Mouse (Mus musculus): ENCODE measurements around the gene Olfr370.

The Olfr370 gene

DNA sequence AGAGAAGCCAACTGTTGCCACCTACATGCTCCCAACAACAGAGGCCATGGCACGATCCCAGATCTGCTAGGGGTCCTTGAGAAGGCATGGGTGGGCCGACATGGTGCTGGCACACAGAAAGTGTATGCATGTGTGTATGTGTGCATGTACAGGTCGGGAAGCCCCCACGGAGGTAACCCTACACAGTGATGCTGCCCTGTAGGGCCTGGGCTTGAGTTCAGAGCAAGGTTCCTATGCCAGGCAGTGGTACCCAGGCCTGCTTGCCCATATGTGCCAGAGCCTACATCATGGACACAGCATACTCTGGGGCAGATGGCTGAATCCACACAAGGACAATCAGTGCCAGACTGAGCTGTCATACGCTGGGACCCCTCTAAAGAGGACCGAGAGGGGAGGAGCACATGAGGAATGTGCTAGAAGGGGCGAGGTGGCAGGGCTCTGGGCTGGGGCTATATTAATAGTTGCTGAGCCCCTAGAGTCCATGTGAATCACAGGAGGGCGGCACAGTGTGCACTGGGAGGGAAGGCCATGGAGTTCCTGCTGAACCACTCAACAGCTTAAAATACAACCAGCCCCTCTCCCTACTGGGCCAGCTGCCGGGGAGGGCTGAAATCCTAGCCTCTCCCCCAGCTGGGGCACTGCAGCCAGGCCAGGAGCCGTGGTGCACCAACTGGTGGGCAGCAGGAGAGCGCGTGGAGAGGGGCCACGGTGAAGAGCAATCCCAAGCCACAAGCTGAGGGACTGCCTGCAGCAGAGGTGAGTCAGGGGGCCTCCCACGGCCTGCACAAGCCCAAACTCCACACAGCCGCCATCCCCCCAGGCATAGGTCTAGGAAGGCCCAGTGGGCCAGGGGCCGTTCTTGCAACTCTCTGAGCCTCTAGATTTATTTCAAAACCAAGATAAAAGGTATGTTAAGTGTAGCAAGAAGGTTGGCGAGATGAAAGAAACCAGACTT, 40.3 kb downstream of the Olfr370 start:
- no peak for DNase-seq (ENCODE audit: extremely low spot score)

DNA sequence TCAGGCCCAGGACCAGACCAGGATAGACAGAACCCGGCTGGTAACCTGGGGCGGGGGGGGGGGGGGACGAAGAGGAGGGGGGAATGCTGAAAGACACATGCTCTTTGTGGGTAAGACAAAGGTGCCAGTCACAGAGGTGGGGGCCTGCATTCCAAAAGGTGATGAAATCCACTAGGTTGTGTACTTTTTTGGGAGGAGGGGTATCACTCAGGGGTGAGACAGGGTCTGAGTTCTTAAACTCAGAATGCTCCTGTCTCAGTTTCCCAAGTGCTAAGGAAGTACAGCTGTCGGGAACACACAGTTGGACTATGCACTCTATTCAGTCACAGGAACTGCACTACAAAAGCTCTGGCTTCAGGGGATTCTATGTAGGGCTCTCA, 40.9 kb downstream of the Olfr370 start:
- no peak for DNase-seq (ENCODE audit: extremely low spot score)

DNA sequence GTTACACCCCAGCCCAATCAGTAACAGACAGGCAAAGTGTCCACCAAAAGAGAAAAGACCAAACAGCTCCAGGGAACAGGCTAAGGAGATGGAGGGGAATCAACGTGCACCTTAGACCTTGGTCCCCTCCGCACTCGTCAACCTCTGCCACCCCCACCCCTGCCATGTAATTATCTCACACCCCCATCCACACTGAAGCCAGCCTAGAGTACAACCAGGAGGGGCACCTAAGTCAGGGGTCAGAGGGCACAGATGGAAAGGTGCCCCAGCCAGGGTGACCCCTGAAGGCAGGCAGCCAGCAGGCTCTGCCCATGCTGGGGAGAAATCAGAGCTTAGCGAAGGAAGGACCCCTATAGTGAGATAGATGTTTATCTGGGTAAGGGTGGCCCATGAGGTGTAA, 41.3 kb downstream of the Olfr370 start:
- DNase-seq (ENCODE audit: extremely low spot score), result no peak

- no peak for DNase-seq (ENCODE audit: extremely low spot score)
Measured at GRCm38 (mm10) chr8:83577384-83577791, 41.8 kb downstream of the Olfr370 start.

GRCm38 (mm10) chr8:83578131-83579055, 42.8 kb downstream of the Olfr370 start:
- no peak for DNase-seq (ENCODE audit: extremely low spot score)

GRCm38 (mm10) chr8:83579676-83580075, 44.1 kb downstream of the Olfr370 start:
- DNase-seq (ENCODE audit: extremely low spot score), result no peak

DNA sequence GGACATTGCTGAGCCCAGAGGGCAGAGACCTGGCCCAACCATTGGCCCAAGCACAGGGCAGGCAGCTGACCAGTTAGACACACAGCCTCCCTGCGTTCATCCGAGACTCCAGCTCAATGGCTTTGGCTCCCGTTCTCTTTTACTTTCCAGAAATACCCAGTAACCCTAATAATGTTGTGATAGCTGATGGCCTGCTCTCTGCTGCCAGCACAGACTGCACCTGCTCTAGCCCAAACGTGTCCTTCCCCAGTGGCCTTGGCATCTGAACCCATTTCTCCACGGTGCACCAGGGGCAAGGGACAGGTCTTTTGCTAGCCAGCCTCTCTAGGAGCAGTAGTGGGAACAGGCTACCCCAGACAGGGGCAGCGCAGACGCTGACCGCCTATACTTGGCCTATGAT, 45.2 kb downstream of the Olfr370 start:
- DNase-seq (ENCODE audit: extremely low spot score), result no peak

- DNase-seq (ENCODE audit: extremely low spot score), result no peak
Measured at GRCm38 (mm10) chr8:83582226-83582625, 46.6 kb downstream of the Olfr370 start.

GRCm38 (mm10) chr8:83583236-83583635, 47.7 kb downstream of the Olfr370 start:
- DNase-seq (ENCODE audit: extremely low spot score), result no peak

DNA sequence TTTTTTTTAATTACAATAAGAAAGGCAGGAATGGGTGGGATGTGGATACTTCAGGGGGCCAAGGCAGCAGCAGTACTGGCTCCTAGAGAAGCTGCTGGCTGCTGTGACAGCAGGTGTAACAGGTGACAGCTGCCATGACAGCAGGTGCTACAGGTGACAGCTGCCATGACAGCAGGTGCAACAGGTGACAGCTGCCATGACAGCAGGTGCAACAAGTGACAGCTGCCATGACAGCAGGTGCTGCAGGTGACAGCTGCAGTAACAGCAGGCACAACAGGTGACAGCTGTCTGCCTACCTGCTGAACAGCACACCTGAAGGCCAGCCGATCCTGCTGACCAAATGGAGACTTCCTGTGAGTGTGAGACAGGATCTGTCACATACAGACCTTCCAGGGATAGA, 49.2 kb downstream of the Olfr370 start:
- DNase-seq (ENCODE audit: extremely low spot score), result no peak

- DNase-seq (ENCODE audit: extremely low spot score), result no peak
Measured at GRCm38 (mm10) chr8:83585333-83585732, 49.8 kb downstream of the Olfr370 start.

GRCm38 (mm10) chr8:83587644-83588043, 52.1 kb downstream of the Olfr370 start:
- no peak for DNase-seq (ENCODE audit: extremely low spot score)

GRCm38 (mm10) chr8:83588886-83589285, 53.3 kb downstream of the Olfr370 start:
- DNase-seq (ENCODE audit: extremely low spot score), result no peak

DNA sequence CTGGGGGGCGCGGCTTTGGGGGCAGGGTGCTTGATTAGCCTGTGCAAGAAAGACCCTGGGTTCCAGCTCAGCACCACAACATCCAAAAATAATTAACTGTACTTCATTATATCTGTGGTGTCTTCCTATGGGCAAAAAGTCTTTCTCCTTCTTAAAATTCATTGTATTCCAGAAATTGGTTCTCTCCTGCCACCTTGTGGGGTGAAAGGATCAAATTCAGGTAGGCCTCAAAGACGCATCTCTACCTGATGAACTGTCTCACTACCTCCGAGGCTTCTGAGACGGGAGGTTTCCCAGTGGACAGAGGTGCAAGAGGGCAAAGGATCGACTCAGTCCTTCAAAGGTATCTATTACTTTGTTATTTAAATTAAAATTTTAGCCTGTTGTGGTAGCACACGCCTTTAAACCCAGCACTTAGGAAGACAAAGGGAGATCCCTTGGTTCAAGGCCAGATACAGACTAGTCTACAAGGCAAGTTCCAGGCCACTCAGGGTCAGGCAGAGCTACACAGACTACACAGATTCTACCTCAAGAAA, 55.0 kb downstream of the Olfr370 start:
- no peak for DNase-seq (ENCODE audit: extremely low spot score)

GRCm38 (mm10) chr8:83592682-83593081, 57.1 kb downstream of the Olfr370 start:
- no peak for DNase-seq (ENCODE audit: extremely low spot score)

DNA sequence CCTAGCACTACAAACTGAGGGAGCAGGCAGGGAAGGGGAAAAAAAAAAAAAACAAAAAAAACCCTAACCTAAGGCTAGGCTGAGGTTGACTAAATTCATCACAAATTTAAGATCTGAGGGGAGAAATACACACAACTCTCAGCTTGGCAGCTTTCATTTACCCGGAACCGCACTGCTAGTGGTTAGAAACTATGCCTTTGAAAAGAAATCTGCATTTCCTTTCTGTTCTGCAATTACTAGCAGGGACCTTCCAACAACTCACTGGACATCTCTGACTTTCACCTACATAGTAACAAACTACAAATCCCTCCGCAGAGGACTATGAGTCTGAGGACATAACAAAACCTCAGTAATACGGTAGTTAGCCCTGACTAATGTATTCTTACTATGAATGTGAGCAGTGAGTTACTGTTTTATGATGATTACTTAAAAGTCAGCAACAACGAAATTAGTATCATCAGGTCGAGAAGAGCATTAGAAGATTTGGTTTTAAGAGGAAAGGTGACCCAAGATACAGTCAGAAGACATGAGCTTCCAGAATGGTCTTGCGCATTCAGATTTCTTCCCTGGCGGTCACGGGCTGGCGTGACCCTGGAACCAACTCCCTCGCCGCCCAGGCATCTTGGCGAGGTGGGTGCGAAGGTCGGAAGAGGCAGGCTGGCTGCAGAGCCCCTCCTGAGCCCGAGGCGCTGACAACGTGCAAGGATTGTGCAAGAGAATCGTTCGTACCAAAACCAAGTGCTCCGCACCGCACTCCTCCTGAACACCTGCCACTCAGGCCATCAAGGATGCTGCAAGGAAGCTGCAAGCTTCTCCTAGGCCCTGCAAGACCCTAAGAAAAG, 58.0 kb downstream of the Olfr370 start:
- peak; percentile 15 for DNase-seq (ENCODE audit: extremely low spot score)

- DNase-seq (ENCODE audit: extremely low spot score), result peak; percentile 99
Measured at GRCm38 (mm10) chr8:83594167-83595049, 58.8 kb downstream of the Olfr370 start.

All from embryo, embryonic 9.5 days (tissue).